Mouse (Mus musculus) intestine, embryonic 15.5 days (tissue): ENCODE measurements around the gene Olfml2a. TPM values are rescaled to one million over a fixed set of nuclear protein-coding genes. Genes with fewer than 3 reads are reported as not detected.
A peak's percentile ranks its signal among the peaks of the same experiment; 100 is the strongest.

Experiments
- ATAC-seq: fragments of 200-750 bp; cut with Nextera tagmentation; 2 replicates; pipeline ENCODE4 v1.8.0; 2017; ENCODE audit warnings: moderate TSS enrichment, moderate library complexity
- H3K27ac ChIP-seq: fragments of 300-500 bp; sonication (generic); 2 replicates; pipeline ENCODE4 v1.5.1; 2015; ENCODE audit warnings: mild to moderate bottlenecking, inconsistent platforms
- H3K27me3 ChIP-seq: fragments of 300-500 bp; sonication (generic); replicated peaks from 2 replicates; pipeline ENCODE4 v1.6.1; 2015; ENCODE audit warnings: inconsistent platforms
- H3K36me3 ChIP-seq: fragments of 300-500 bp; sonication (generic); 2 replicates; pipeline ENCODE4 v1.6.1; 2015; ENCODE audit warnings: inconsistent platforms
- H3K4me1 ChIP-seq: fragments of 300-500 bp; sonication (generic); replicated peaks from 2 replicates; pipeline ENCODE4 v1.6.1; 2015; ENCODE audit warnings: inconsistent platforms
- H3K4me2 ChIP-seq: fragments of 300-500 bp; sonication (generic); replicated peaks from 2 replicates; pipeline ENCODE4 v1.6.1; 2015; ENCODE audit warnings: mild to moderate bottlenecking, inconsistent platforms
- H3K4me3 ChIP-seq: fragments of 300-500 bp; sonication (generic); replicated peaks from 2 replicates; pipeline ENCODE4 v1.5.1; 2015; ENCODE audit warnings: inconsistent platforms
- H3K9ac ChIP-seq: fragments of 300-500 bp; sonication (generic); 2 replicates; pipeline ENCODE4 v1.6.1; 2015; ENCODE audit warnings: inconsistent platforms
- H3K9me3 ChIP-seq: fragments of 300-500 bp; sonication (generic); 2 replicates; pipeline ENCODE4 v1.6.1; 2016; ENCODE audit warnings: inconsistent platforms
- WGBS: fragments of 180-500 bp; shearing (Covaris S2); methylation state at CpG from one replicate; pipeline ENCODE4 v1.1.7; 2015; 5-methylcytosine and 5-hydroxymethylcytosine counted together
- polyA plus RNA-seq: library from polyadenylated mRNA; unstranded; fragments of >200 nt; fragmentation: Nextera tagmentation; extraction: Ambion mirVana; gene quantifications from 2 replicates; pipeline ENCODE4 v1.2.1, GENCODE M21; 2015

Gene Olfml2a
- polyA plus RNA-seq, 1 experiment from 2014 or later: 2.3 TPM

GRCm38 (mm10) chr2:38973223-38973622 lies 41.4 kb downstream of the Olfml2a start:
- no peaks in the 10 kb centered on the region; the same call in 1 of the 2 replicates for H3K27me3 ChIP-seq
- H3K4me2 ChIP-seq: no peak overlapping the region
- H3K9me3 ChIP-seq: no peaks in the 10 kb centered on the region
- ATAC-seq: 0 out of 2 replicates have a peak, but pooled peaks have one; percentile 37
- no peak overlapping the region for H3K4me3 ChIP-seq
- WGBS: 20% methylated on average over 2 of the region's 2 CpGs
- no peaks in the 10 kb centered on the region for H3K4me1 ChIP-seq
- H3K9ac ChIP-seq: no peak overlapping the region
- no peak overlapping the region for H3K27ac ChIP-seq
- H3K36me3 ChIP-seq: no peaks in the 10 kb centered on the region

GRCm38 (mm10) chr2:38973701-38974100 lies 41.9 kb downstream of the Olfml2a start:
- Histone ChIP-seq H3K27ac (no peak overlapping the region), H3K9me3 (no peaks in the 10 kb centered on the region), H3K4me2 (no peak overlapping the region), H3K27me3 (no peaks in the 10 kb centered on the region; the same call in 1 of the 2 replicates), H3K9ac (no peak overlapping the region), H3K36me3 (no peaks in the 10 kb centered on the region), H3K4me1 (no peaks in the 10 kb centered on the region), H3K4me3 (no peak overlapping the region)
- no peak for ATAC-seq
- 73% methylated on average over 7 of the region's 7 CpGs for whole genome bisulfite sequencing

GRCm38 (mm10) chr2:38974171-38974570 lies 42.4 kb downstream of the Olfml2a start:
- no peak overlapping the region for H3K9ac ChIP-seq
- H3K4me2 ChIP-seq: no peak overlapping the region
- no peaks in the 10 kb centered on the region for H3K4me1 ChIP-seq
- no peaks in the 10 kb centered on the region for H3K36me3 ChIP-seq
- H3K9me3 ChIP-seq: no peaks in the 10 kb centered on the region
- H3K4me3 ChIP-seq: no peak overlapping the region
- no peak for ATAC-seq
- WGBS: 54% methylated on average over 2 of the region's 2 CpGs
- no peaks in the 10 kb centered on the region; the same call in 1 of the 2 replicates for H3K27me3 ChIP-seq
- no peak overlapping the region for H3K27ac ChIP-seq

- WGBS: 74% methylated on average over 3 of the region's 3 CpGs
- Histone ChIP-seq H3K4me2 (no peak overlapping the region), H3K36me3 (no peaks in the 10 kb centered on the region), H3K4me3 (no peak overlapping the region), H3K4me1 (no peaks in the 10 kb centered on the region), H3K27me3 (no peaks in the 10 kb centered on the region; the same call in 1 of the 2 replicates), H3K27ac (no peak overlapping the region), H3K9ac (no peak overlapping the region), H3K9me3 (no peaks in the 10 kb centered on the region)
- no peak for ATAC-seq
Observed at GRCm38 (mm10) chr2:38975181-38975580, 43.4 kb downstream of the Olfml2a start.

GRCm38 (mm10) chr2:38975941-38976805 lies 44.4 kb downstream of the Olfml2a start:
- no peak overlapping the region for H3K4me3 ChIP-seq
- H3K36me3 ChIP-seq: no peaks in the 10 kb centered on the region
- H3K9me3 ChIP-seq: no peaks in the 10 kb centered on the region
- no peak for ATAC-seq
- H3K9ac ChIP-seq: no peak overlapping the region
- WGBS: 81% methylated on average over 21 of the region's 21 CpGs
- no peak overlapping the region for H3K27ac ChIP-seq
- H3K4me1 ChIP-seq: no peaks in the 10 kb centered on the region
- no peak overlapping the region for H3K4me2 ChIP-seq
- no peaks in the 10 kb centered on the region; the same call in 1 of the 2 replicates for H3K27me3 ChIP-seq

GRCm38 (mm10) chr2:38977837-38978236 lies 46.1 kb downstream of the Olfml2a start:
- H3K9ac ChIP-seq: no peak overlapping the region
- no peak overlapping the region for H3K4me2 ChIP-seq
- 77% methylated on average over 4 of the region's 4 CpGs for WGBS
- H3K36me3 ChIP-seq: no peaks in the 10 kb centered on the region
- no peak for ATAC-seq
- no peaks in the 10 kb centered on the region; the same call in 1 of the 2 replicates for H3K27me3 ChIP-seq
- no peaks in the 10 kb centered on the region for H3K9me3 ChIP-seq
- H3K27ac ChIP-seq: no peak overlapping the region
- no peak overlapping the region for H3K4me3 ChIP-seq
- no peaks in the 10 kb centered on the region for H3K4me1 ChIP-seq

- Histone ChIP-seq H3K4me1 (no peaks in the 10 kb centered on the region), H3K27ac (no peak overlapping the region), H3K9me3 (no peaks in the 10 kb centered on the region), H3K4me3 (no peak overlapping the region), H3K4me2 (no peak overlapping the region), H3K36me3 (no peaks in the 10 kb centered on the region), H3K27me3 (no peaks in the 10 kb centered on the region), H3K9ac (no peak overlapping the region)
- no peak for ATAC-seq
- WGBS: 94% methylated on average over 2 of the region's 2 CpGs
Observed at GRCm38 (mm10) chr2:38983456-38983855, 51.7 kb downstream of the Olfml2a start.

GRCm38 (mm10) chr2:38986580-38986979 lies 54.8 kb downstream of the Olfml2a start:
- Histone ChIP-seq H3K27ac (no peak overlapping the region), H3K36me3 (no peaks in the 10 kb centered on the region), H3K27me3 (no peaks in the 10 kb centered on the region), H3K4me1 (no peaks in the 10 kb centered on the region), H3K9ac (no peak overlapping the region), H3K4me2 (no peak overlapping the region), H3K4me3 (no peak overlapping the region), H3K9me3 (no peaks in the 10 kb centered on the region)
- ATAC-seq: no peak
- WGBS: 80% methylated on average over 3 of the region's 3 CpGs

GRCm38 (mm10) chr2:38987371-38987770 lies 55.6 kb downstream of the Olfml2a start:
- peak; percentile 54 for ATAC-seq
- Histone ChIP-seq H3K36me3 (no peaks in the 10 kb centered on the region), H3K9ac (no peak overlapping the region), H3K9me3 (no peaks in the 10 kb centered on the region), H3K4me1 (no peaks in the 10 kb centered on the region), H3K27ac (no peak overlapping the region), H3K4me3 (no peak overlapping the region), H3K4me2 (no peak overlapping the region), H3K27me3 (no peaks in the 10 kb centered on the region)
- WGBS: 64% methylated on average over 1 of the region's 1 CpGs

GRCm38 (mm10) chr2:38987803-38988510 lies 56.2 kb downstream of the Olfml2a start:
- WGBS: 81% methylated on average over 6 of the region's 6 CpGs

GRCm38 (mm10) chr2:38988929-38989328 lies 57.2 kb downstream of the Olfml2a start:
- H3K9ac ChIP-seq: no peak overlapping the region
- no peaks in the 10 kb centered on the region for H3K36me3 ChIP-seq
- H3K4me1 ChIP-seq: no peaks in the 10 kb centered on the region
- no peak overlapping the region for H3K27ac ChIP-seq
- no peak for ATAC-seq
- H3K4me3 ChIP-seq: no peak overlapping the region
- no peak overlapping the region for H3K4me2 ChIP-seq
- WGBS: 87% methylated on average over 2 of the region's 2 CpGs
- no peaks in the 10 kb centered on the region for H3K9me3 ChIP-seq
- H3K27me3 ChIP-seq: no peaks in the 10 kb centered on the region

More at GRCm38 (mm10) chr2:38987803-38988510, 56.2 kb downstream of the Olfml2a start:
- Histone ChIP-seq H3K36me3 (no peaks in the 10 kb centered on the region), H3K27ac (no peak overlapping the region), H3K27me3 (no peaks in the 10 kb centered on the region), H3K9me3 (no peaks in the 10 kb centered on the region), H3K4me1 (no peaks in the 10 kb centered on the region), H3K9ac (no peak overlapping the region), H3K4me2 (no peak overlapping the region), H3K4me3 (no peak overlapping the region)
- ATAC-seq: no peak

GRCm38 (mm10) chr2:38992004-38992403 lies 60.2 kb downstream of the Olfml2a start:
- no peak overlapping the region; the same call in 1 of the 2 replicates for H3K4me2 ChIP-seq
- no peaks in the 10 kb centered on the region for H3K36me3 ChIP-seq
- peak; percentile 62 for ATAC-seq
- no peak overlapping the region for H3K4me3 ChIP-seq
- no peak overlapping the region for H3K27ac ChIP-seq
- H3K9ac ChIP-seq: no peak overlapping the region
- H3K9me3 ChIP-seq: no peaks in the 10 kb centered on the region
- no peaks in the 10 kb centered on the region for H3K4me1 ChIP-seq
- WGBS: 48% methylated on average over 4 of the region's 4 CpGs
- H3K27me3 ChIP-seq: no peaks in the 10 kb centered on the region
